Mouse (Mus musculus): Measurements from ENCODE around the gene Kcmf1. TPM values are rescaled to one million over a fixed set of nuclear protein-coding genes. Genes with fewer than 3 reads are reported as not detected.

Gene Kcmf1
- polyA plus RNA-seq, 1 experiment, result 175 TPM

GRCm38 (mm10) chr6:72937430-72937829 lies 37.7 kb upstream of the Kcmf1 start:
- TF ChIP-seq EP300 (IDR thresholded peaks at IDR 0.05; ENCODE audit: insufficient read depth, low read depth, low read length) (no peak), POLR2A (IDR thresholded peaks at IDR 0.05; ENCODE audit: insufficient read depth, low read length) (no peak), CTCF (IDR thresholded peaks at IDR 0.05; ENCODE audit: low read depth, low read length) (no peak)
- Histone ChIP-seq H3K27ac (ENCODE audit: insufficient read depth, low read length) (no peak overlapping the region), H3K9me3 (replicated peaks; ENCODE audit: control insufficient read depth, insufficient read depth, low read length, poor library complexity, severe bottlenecking) (peaks cover 6% of the 10 kb centered on the region; the same call in 1 of the 2 replicates), H3K9ac (ENCODE audit: low read depth, poor library complexity, severe bottlenecking) (no peak overlapping the region), H3K27me3 (ENCODE audit: control insufficient read depth, insufficient read depth, low read length, poor library complexity, severe bottlenecking) (no peaks in the 10 kb centered on the region), H3K36me3 (ENCODE audit: control insufficient read depth, insufficient read depth, low read length, poor library complexity, severe bottlenecking) (no peaks in the 10 kb centered on the region), H3K4me1 (ENCODE audit: control insufficient read depth, insufficient read depth, low read length) (no peaks in the 10 kb centered on the region), H3K4me3 (ENCODE audit: low read depth, low read length) (no peak overlapping the region)

- Histone ChIP-seq H3K9me3 (replicated peaks; ENCODE audit: control insufficient read depth, insufficient read depth, low read length, poor library complexity, severe bottlenecking) (peaks cover 6% of the 10 kb centered on the region; the same call in 1 of the 2 replicates), H3K27me3 (ENCODE audit: control insufficient read depth, insufficient read depth, low read length, poor library complexity, severe bottlenecking) (no peaks in the 10 kb centered on the region), H3K9ac (ENCODE audit: low read depth, poor library complexity, severe bottlenecking) (no peak overlapping the region), H3K4me3 (ENCODE audit: low read depth, low read length) (no peak overlapping the region), H3K4me1 (ENCODE audit: control insufficient read depth, insufficient read depth, low read length) (no peaks in the 10 kb centered on the region), H3K27ac (ENCODE audit: insufficient read depth, low read length) (no peak overlapping the region), H3K36me3 (ENCODE audit: control insufficient read depth, insufficient read depth, low read length, poor library complexity, severe bottlenecking) (no peaks in the 10 kb centered on the region)
- no peak for TF ChIP-seq EP300 (IDR thresholded peaks at IDR 0.05; ENCODE audit: insufficient read depth, low read depth, low read length)
- TF ChIP-seq POLR2A (IDR thresholded peaks at IDR 0.05; ENCODE audit: insufficient read depth, low read length), result no peak
- no peak for TF ChIP-seq CTCF (IDR thresholded peaks at IDR 0.05; ENCODE audit: low read depth, low read length)
Observed at GRCm38 (mm10) chr6:72932955-72933354, 33.2 kb upstream of the Kcmf1 start.

- peaks cover 2% of the 10 kb centered on the region for H3K4me1 ChIP-seq (ENCODE audit: control insufficient read depth, insufficient read depth, low read length)
- TF ChIP-seq EP300 (IDR thresholded peaks at IDR 0.05; ENCODE audit: insufficient read depth, low read depth, low read length) (peak; percentile 69; the same call in 1 of the 2 replicates), CTCF (IDR thresholded peaks at IDR 0.05; ENCODE audit: low read depth, low read length) (no peak), POLR2A (IDR thresholded peaks at IDR 0.05; ENCODE audit: insufficient read depth, low read length) (no peak)
- peaks cover 6% of the 10 kb centered on the region; the same call in 1 of the 2 replicates for H3K9me3 ChIP-seq (replicated peaks; ENCODE audit: control insufficient read depth, insufficient read depth, low read length, poor library complexity, severe bottlenecking)
- H3K27me3 ChIP-seq (ENCODE audit: control insufficient read depth, insufficient read depth, low read length, poor library complexity, severe bottlenecking), result no peaks in the 10 kb centered on the region
- no peak overlapping the region for H3K9ac ChIP-seq (ENCODE audit: low read depth, poor library complexity, severe bottlenecking)
- H3K27ac ChIP-seq (ENCODE audit: insufficient read depth, low read length), result peak overlapping the region; percentile 11; the same call in 1 of the 2 replicates
- no peaks in the 10 kb centered on the region for H3K36me3 ChIP-seq (ENCODE audit: control insufficient read depth, insufficient read depth, low read length, poor library complexity, severe bottlenecking)
- H3K4me3 ChIP-seq (ENCODE audit: low read depth, low read length), result no peak overlapping the region
Observed at GRCm38 (mm10) chr6:72931533-72931932, 31.8 kb upstream of the Kcmf1 start.

GRCm38 (mm10) chr6:72929795-72930398 lies 30.1 kb upstream of the Kcmf1 start:
- peaks cover 6% of the 10 kb centered on the region; the same call in 1 of the 2 replicates for H3K9me3 ChIP-seq (replicated peaks; ENCODE audit: control insufficient read depth, insufficient read depth, low read length, poor library complexity, severe bottlenecking)
- H3K27ac ChIP-seq (ENCODE audit: insufficient read depth, low read length), result peak overlapping the region; percentile 100
- peak overlapping the region; percentile 57 for H3K9ac ChIP-seq (ENCODE audit: low read depth, poor library complexity, severe bottlenecking)
- H3K4me3 ChIP-seq (ENCODE audit: low read depth, low read length), result peak overlapping the region; percentile 74
- H3K4me1 ChIP-seq (ENCODE audit: control insufficient read depth, insufficient read depth, low read length), result peaks cover 2% of the 10 kb centered on the region
- no peaks in the 10 kb centered on the region for H3K27me3 ChIP-seq (ENCODE audit: control insufficient read depth, insufficient read depth, low read length, poor library complexity, severe bottlenecking)
- no peaks in the 10 kb centered on the region for H3K36me3 ChIP-seq (ENCODE audit: control insufficient read depth, insufficient read depth, low read length, poor library complexity, severe bottlenecking)
- TF ChIP-seq EP300 (IDR thresholded peaks at IDR 0.05; ENCODE audit: insufficient read depth, low read depth, low read length), result peak; percentile 78
- TF ChIP-seq POLR2A (IDR thresholded peaks at IDR 0.05; ENCODE audit: insufficient read depth, low read length), result no peak

GRCm38 (mm10) chr6:72926755-72927482 lies 27.1 kb upstream of the Kcmf1 start:
- Histone ChIP-seq H3K36me3 (ENCODE audit: control insufficient read depth, insufficient read depth, low read length, poor library complexity, severe bottlenecking) (no peaks in the 10 kb centered on the region), H3K4me3 (ENCODE audit: low read depth, low read length) (no peak overlapping the region), H3K27me3 (ENCODE audit: control insufficient read depth, insufficient read depth, low read length, poor library complexity, severe bottlenecking) (no peaks in the 10 kb centered on the region), H3K4me1 (ENCODE audit: control insufficient read depth, insufficient read depth, low read length) (peaks cover 2% of the 10 kb centered on the region), H3K9me3 (replicated peaks; ENCODE audit: control insufficient read depth, insufficient read depth, low read length, poor library complexity, severe bottlenecking) (peaks cover 9% of the 10 kb centered on the region), H3K9ac (ENCODE audit: low read depth, poor library complexity, severe bottlenecking) (0 out of 2 replicates have a peak overlapping the region, but pooled peaks have one; percentile 10), H3K27ac (ENCODE audit: insufficient read depth, low read length) (peak overlapping the region; percentile 98)
- TF ChIP-seq POLR2A (IDR thresholded peaks at IDR 0.05; ENCODE audit: insufficient read depth, low read length) (no peak), EP300 (IDR thresholded peaks at IDR 0.05; ENCODE audit: insufficient read depth, low read depth, low read length) (peak; percentile 97), CTCF (IDR thresholded peaks at IDR 0.05; ENCODE audit: low read depth, low read length) (no peak)

GRCm38 (mm10) chr6:72926031-72926430 lies 26.3 kb upstream of the Kcmf1 start:
- TF ChIP-seq EP300 (IDR thresholded peaks at IDR 0.05; ENCODE audit: insufficient read depth, low read depth, low read length), result no peak
- no peak for TF ChIP-seq POLR2A (IDR thresholded peaks at IDR 0.05; ENCODE audit: insufficient read depth, low read length)
- no peak for TF ChIP-seq CTCF (IDR thresholded peaks at IDR 0.05; ENCODE audit: low read depth, low read length)
- no peak overlapping the region for H3K4me3 ChIP-seq (ENCODE audit: low read depth, low read length)
- peak overlapping the region; percentile 98 for H3K27ac ChIP-seq (ENCODE audit: insufficient read depth, low read length)
- peaks cover 9% of the 10 kb centered on the region for H3K9me3 ChIP-seq (replicated peaks; ENCODE audit: control insufficient read depth, insufficient read depth, low read length, poor library complexity, severe bottlenecking)
- no peaks in the 10 kb centered on the region for H3K36me3 ChIP-seq (ENCODE audit: control insufficient read depth, insufficient read depth, low read length, poor library complexity, severe bottlenecking)
- H3K9ac ChIP-seq (ENCODE audit: low read depth, poor library complexity, severe bottlenecking), result peak overlapping the region; percentile 38; the same call in 1 of the 2 replicates
- H3K27me3 ChIP-seq (ENCODE audit: control insufficient read depth, insufficient read depth, low read length, poor library complexity, severe bottlenecking), result no peaks in the 10 kb centered on the region
- H3K4me1 ChIP-seq (ENCODE audit: control insufficient read depth, insufficient read depth, low read length), result peaks cover 2% of the 10 kb centered on the region

All from ES-Bruce4 (cell line).